Mouse (Mus musculus) embryonic facial prominence, embryonic 15.5 days (tissue): ENCODE data around the gene Stox1. TPM values are rescaled to one million over a fixed set of nuclear protein-coding genes. Genes with fewer than 3 reads are reported as not detected.

Source experiments
- ATAC-seq: fragments of 200-750 bp; cut with Nextera tagmentation; 2 replicates; pipeline ENCODE4 v1.8.0; 2017; ENCODE audit warnings: low read depth, moderate TSS enrichment; ENCODE audit not compliant: insufficient number of reproducible peaks, low FRiP score, low TSS enrichment
- H3K27ac ChIP-seq: fragments of 300-500 bp; sonication (generic); replicated peaks from 2 replicates; pipeline ENCODE4 v1.5.1; 2015; ENCODE audit warnings: mild to moderate bottlenecking, inconsistent platforms
- H3K27me3 ChIP-seq: fragments of 300-500 bp; sonication (generic); 2 replicates; pipeline ENCODE4 v1.6.1; 2015; ENCODE audit warnings: inconsistent platforms
- H3K36me3 ChIP-seq: fragments of 300-500 bp; sonication (generic); 2 replicates; pipeline ENCODE4 v1.6.1; 2015; ENCODE audit warnings: mild to moderate bottlenecking, inconsistent platforms
- H3K4me1 ChIP-seq: fragments of 300-500 bp; sonication (generic); 2 replicates; pipeline ENCODE4 v1.6.1; 2015; ENCODE audit warnings: inconsistent platforms
- H3K4me2 ChIP-seq: fragments of 300-500 bp; sonication (generic); replicated peaks from 2 replicates; pipeline ENCODE4 v1.6.1; 2015; ENCODE audit warnings: mild to moderate bottlenecking, inconsistent platforms
- H3K4me3 ChIP-seq: fragments of 300-500 bp; sonication (generic); replicated peaks from 2 replicates; pipeline ENCODE4 v1.5.1; 2015; ENCODE audit warnings: mild to moderate bottlenecking, inconsistent platforms
- H3K9ac ChIP-seq: fragments of 300-500 bp; sonication (generic); 2 replicates; pipeline ENCODE4 v1.6.1; 2015; ENCODE audit warnings: inconsistent platforms
- H3K9me3 ChIP-seq: fragments of 300-500 bp; sonication (generic); replicated peaks from 2 replicates; pipeline ENCODE4 v1.6.1; 2016; ENCODE audit warnings: inconsistent platforms
- WGBS: fragments of 180-500 bp; shearing (Covaris S2); methylation state at CpG from one replicate; pipeline ENCODE4 v1.1.7; 2015; 5-methylcytosine and 5-hydroxymethylcytosine counted together
- microRNA-seq: library from miRNA; unstranded; fragments of <30 nt; microRNA quantifications from one replicate; pipeline ENCODE4, GENCODE M21; 2016; ENCODE audit warnings: borderline number of aligned reads
- polyA plus RNA-seq: library from polyadenylated mRNA; unstranded; fragments of >200 nt; fragmentation: Nextera tagmentation; extraction: Ambion mirVana; gene quantifications from 2 replicates; pipeline ENCODE4 v1.2.1, GENCODE M21; 2015

Gene Stox1
- polyA plus RNA-seq, 1 experiment from 2014 or later = 5.4 TPM

- WGBS = 59% methylated on average over 27 of the region's 27 CpGs
- 0 out of 2 replicates have a peak, but pooled peaks cover 3% of the 10 kb centered on the region for H3K4me1 ChIP-seq
- ATAC-seq = no peak
- H3K4me3 ChIP-seq = no peak overlapping the region
- no peak overlapping the region for H3K27ac ChIP-seq
- peak overlapping the region; percentile 19; the same call in 1 of the 2 replicates for H3K4me2 ChIP-seq
- H3K27me3 ChIP-seq = no peaks in the 10 kb centered on the region
- no peak overlapping the region for H3K9ac ChIP-seq
- H3K9me3 ChIP-seq = no peaks in the 10 kb centered on the region
- H3K36me3 ChIP-seq = no peaks in the 10 kb centered on the region
Measured at GRCm38 (mm10) chr10:62664963-62665590, 60.9 kb downstream of the Stox1 start.

DNA sequence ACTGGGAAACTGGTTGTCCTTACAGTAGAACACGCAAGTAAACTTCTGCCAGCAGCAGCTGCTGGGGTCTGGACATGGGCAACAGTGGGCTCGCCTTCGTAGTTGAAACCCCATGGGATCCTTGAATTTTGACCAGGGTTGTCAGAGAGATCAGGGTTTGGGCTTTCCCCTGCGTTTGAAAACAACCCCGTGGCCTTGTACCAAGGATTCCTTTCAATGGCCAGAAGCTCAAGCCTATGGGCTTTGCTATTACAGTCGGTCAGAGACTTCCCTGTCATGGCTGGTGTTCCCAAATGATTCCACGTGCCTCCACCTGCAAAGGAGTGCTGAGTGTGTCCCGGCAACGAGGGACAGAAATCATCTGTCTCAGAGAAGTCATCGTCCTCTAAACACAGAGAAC, 61.8 kb downstream of the Stox1 start:
- H3K4me2 ChIP-seq = no peak overlapping the region
- no peaks in the 10 kb centered on the region for H3K36me3 ChIP-seq
- 0 out of 2 replicates have a peak, but pooled peaks cover 3% of the 10 kb centered on the region for H3K4me1 ChIP-seq
- H3K9me3 ChIP-seq = no peaks in the 10 kb centered on the region
- ATAC-seq = no peak
- 80% methylated on average over 10 of the region's 10 CpGs for WGBS
- H3K4me3 ChIP-seq = no peak overlapping the region
- H3K27ac ChIP-seq = peak overlapping the region; percentile 22; the same call in 1 of the 2 replicates
- H3K27me3 ChIP-seq = no peaks in the 10 kb centered on the region
- no peak overlapping the region for H3K9ac ChIP-seq

DNA sequence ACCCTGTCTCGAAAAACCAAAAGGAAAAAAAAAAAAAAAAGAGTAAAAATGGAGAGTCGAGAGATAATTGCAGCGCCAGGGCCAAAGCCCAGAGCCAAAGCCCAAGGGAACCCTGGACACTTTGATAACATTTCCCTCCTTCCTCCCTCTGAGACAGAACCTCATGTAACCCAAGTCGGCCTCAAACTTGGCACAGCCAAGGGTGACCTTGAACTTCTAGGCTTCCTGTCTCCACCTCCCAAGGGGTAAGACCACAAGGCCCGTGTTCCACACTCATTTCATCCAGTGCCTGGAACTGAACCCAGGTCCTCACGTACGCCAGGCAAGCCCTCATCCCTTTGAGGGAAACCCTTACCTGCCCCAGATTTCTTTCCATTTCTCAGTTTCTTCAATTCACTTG, 69.2 kb downstream of the Stox1 start:
- 78% methylated on average over 7 of the region's 7 CpGs for WGBS
- Histone ChIP-seq H3K9ac (no peak overlapping the region), H3K36me3 (no peaks in the 10 kb centered on the region), H3K4me2 (no peak overlapping the region), H3K27ac (no peak overlapping the region), H3K4me3 (no peak overlapping the region), H3K9me3 (no peaks in the 10 kb centered on the region), H3K27me3 (no peaks in the 10 kb centered on the region), H3K4me1 (no peaks in the 10 kb centered on the region)
- ATAC-seq = no peak

DNA sequence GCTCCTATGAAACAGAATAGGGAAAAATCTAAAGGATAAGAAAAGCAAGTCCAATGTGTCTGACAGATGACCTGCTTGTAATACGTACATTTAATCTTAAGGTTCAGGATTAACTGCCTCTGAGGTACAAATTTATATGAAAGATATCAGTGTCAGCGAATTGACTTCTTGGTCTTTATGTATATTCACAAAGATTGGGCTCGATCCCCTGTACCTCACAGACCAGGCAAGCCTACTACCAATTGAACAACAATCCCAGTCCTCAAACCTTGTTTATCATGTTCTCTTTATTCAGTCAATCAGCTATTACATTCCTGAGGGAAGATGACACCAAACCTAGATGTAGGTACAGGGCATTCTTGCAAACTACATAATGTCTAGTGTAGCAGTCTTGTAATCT, 74.0 kb downstream of the Stox1 start:
- WGBS = 18% methylated on average over 3 of the region's 3 CpGs
- Histone ChIP-seq H3K36me3 (0 out of 2 replicates have a peak, but pooled peaks cover 4% of the 10 kb centered on the region), H3K27me3 (no peaks in the 10 kb centered on the region), H3K27ac (peak overlapping the region; percentile 88), H3K9ac (0 out of 2 replicates have a peak overlapping the region, but pooled peaks have one; percentile 93), H3K4me3 (peak overlapping the region; percentile 97), H3K9me3 (no peaks in the 10 kb centered on the region), H3K4me2 (peak overlapping the region; percentile 42), H3K4me1 (peaks cover 9% of the 10 kb centered on the region)
- ATAC-seq = no peak

- H3K9me3 ChIP-seq = no peaks in the 10 kb centered on the region
- H3K27ac ChIP-seq = peak within 1 kb of the TSS; percentile 88
- peak within 1 kb of the TSS; percentile 93 for H3K9ac ChIP-seq
- peak within 1 kb of the TSS; percentile 97 for H3K4me3 ChIP-seq
- no peaks in the 10 kb centered on the region for H3K27me3 ChIP-seq
- H3K36me3 ChIP-seq = peaks cover 11% of the 10 kb centered on the region
- H3K4me2 ChIP-seq = peak within 1 kb of the TSS; percentile 60
- peaks cover 9% of the 10 kb centered on the region for H3K4me1 ChIP-seq
- ATAC-seq = peak; percentile 100
- under 1% methylated on average over 88 of the region's 89 CpGs for WGBS
Measured at GRCm38 (mm10) chr10:62650881-62651810, 74.8 kb downstream of the Stox1 start, which contains the start of gene Ddx50. TSS of gene Ddx50 (minus strand) at chr10:62651218.

DNA sequence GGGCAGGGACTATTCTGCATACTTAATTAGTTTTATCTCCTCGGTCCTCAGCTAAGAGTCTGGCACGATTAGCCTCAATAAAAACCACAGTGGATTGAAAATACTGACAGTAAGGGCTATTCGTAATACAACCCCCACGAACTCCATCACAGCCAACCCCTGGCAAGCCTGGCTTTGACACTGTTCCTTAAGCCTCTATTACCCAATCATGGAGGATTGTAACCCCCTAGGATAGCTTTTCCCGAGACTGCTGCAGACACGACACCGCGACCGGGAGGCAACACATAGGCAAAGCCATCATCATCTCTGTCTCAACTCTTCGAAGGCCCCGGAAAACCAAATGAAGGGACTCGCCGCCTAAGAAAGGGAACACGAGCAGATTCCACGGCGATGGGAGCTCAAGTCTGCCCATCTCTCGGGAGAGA, 75.6 kb downstream of the Stox1 start:
- Histone ChIP-seq H3K9ac (peak overlapping the region; percentile 93), H3K4me3 (peak overlapping the region; percentile 97), H3K4me2 (peak overlapping the region; percentile 60), H3K27ac (peak overlapping the region; percentile 88), H3K27me3 (no peaks in the 10 kb centered on the region), H3K4me1 (peaks cover 9% of the 10 kb centered on the region), H3K36me3 (peaks cover 18% of the 10 kb centered on the region), H3K9me3 (no peaks in the 10 kb centered on the region)
- WGBS = under 1% methylated on average over 17 of the region's 17 CpGs
- no peak for ATAC-seq

Small RNA genes within 50 kb of the gene (microRNA-seq; reads per million reads assigned to microRNA genes)
- not detected for gene Mir7215

Other genes starting within 250 kb of the Stox1 start
- 69.6 and 73.0 TPM in 2 replicates for gene Vps26a, start 239.3 kb downstream of the Stox1 start, polyA plus RNA-seq
- gene Srgn, start 198.7 kb downstream of the Stox1 start, polyA plus RNA-seq = 43.9 and 48.5 TPM in 2 replicates
- 41.7 and 43.0 TPM in 2 replicates for gene Kif1bp, start 147.7 kb downstream of the Stox1 start, polyA plus RNA-seq
- gene Ddx21, start 123.8 kb downstream of the Stox1 start, polyA plus RNA-seq = 18.2 TPM in 2 replicates
- gene Ddx50, start 74.9 kb downstream of the Stox1 start, polyA plus RNA-seq = 135 and 138 TPM in 2 replicates
- 102 and 112 TPM in 2 replicates for gene Ccar1, start 66.2 kb upstream of the Stox1 start, polyA plus RNA-seq
- 24.4 and 25.4 TPM in 2 replicates for gene Tet1, start 182.9 kb upstream of the Stox1 start, polyA plus RNA-seq
- 12.3 and 14.4 TPM in 2 replicates for gene Slc25a16, start 194.5 kb upstream of the Stox1 start, polyA plus RNA-seq
- 13.8 and 14.1 TPM in 2 replicates for gene Dna2, start 220.9 kb upstream of the Stox1 start, polyA plus RNA-seq